Comparison of ENCODE assay signal across 15 mouse cellular contexts in genomic region chr10:70013931-70014330, GRCm38 (mm10).
"Had no signal": no experiment of that assay in that cellular context is flagged by ENCODE, and none has a peak within 500 bp of the region (broad histone marks: within the 10 kb centered on the region; RNA-seq: fewer than 3 reads in every experiment).

No protein-coding gene starts in this region.

- H3K4me3 ChIP-seq: kidney, embryonic 15.5 days; limb, embryonic 13.5 days; midbrain, embryonic 10.5 days; midbrain, embryonic 15.5 days; neural tube, embryonic 13.5 days had no signal

- H3K9ac ChIP-seq: kidney, embryonic 15.5 days; limb, embryonic 13.5 days; liver, embryonic 14.5 days; midbrain, embryonic 15.5 days; neural tube, embryonic 13.5 days had no signal

- H3K27me3 ChIP-seq: kidney, embryonic 15.5 days; limb, embryonic 13.5 days; midbrain, embryonic 15.5 days; neural tube, embryonic 13.5 days had no signal

- H3K4me1 ChIP-seq: midbrain, embryonic 10.5 days; midbrain, embryonic 15.5 days; neural tube, embryonic 13.5 days had no signal

- DNase-seq: kidney, postnatal 14 days; layer of hippocampus, adult 9-11 months; layer of hippocampus, postnatal 36 days; left cerebral cortex, postnatal 4 days; lung, adult 18-20 months; lung, postnatal 36 days; right cerebral cortex, adult 18-20 months; right cerebral cortex, postnatal 25 days; thymus, postnatal 4 days had no signal

- H3K27ac ChIP-seq: kidney, embryonic 15.5 days; limb, embryonic 13.5 days; liver, embryonic 14.5 days; midbrain, embryonic 10.5 days; midbrain, embryonic 15.5 days; neural tube, embryonic 13.5 days had no signal

- H3K9me3 ChIP-seq: kidney, embryonic 15.5 days; limb, embryonic 13.5 days; midbrain, embryonic 10.5 days; midbrain, embryonic 15.5 days; neural tube, embryonic 13.5 days had no signal
